Mouse (Mus musculus): ENCODE measurements around the gene Celsr1. TPM values are rescaled to one million over a fixed set of nuclear protein-coding genes. Genes with fewer than 3 reads are reported as not detected.

Gene Celsr1
- total and polyA plus RNA-seq, 3 experiments = 4.5 to 5.2 (median 5.0) TPM

- under 1% methylated on average over 42 of the region's 42 CpGs for WGBS
- peak; percentile 86 for TF ChIP-seq POLR2A (IDR thresholded peaks at IDR 0.05; ENCODE audit: insufficient read depth, low read depth, low read length)
- 0 out of 2 replicates have a peak, but pooled peaks have one; percentile 5 for TF ChIP-seq CTCF (IDR thresholded peaks at IDR 0.05)
- 0 out of 2 replicates have a peak, but pooled peaks have one; percentile 6 for TF ChIP-seq EP300 (IDR thresholded peaks at IDR 0.05; ENCODE audit: insufficient read depth, low read depth, low read length)
- peak within 1 kb of the TSS; percentile 74 for H3K4me3 ChIP-seq
- no peaks in the 10 kb centered on the region for H3K36me3 ChIP-seq (ENCODE audit: control insufficient read depth, insufficient read depth, low read length)
- H3K4me1 ChIP-seq (ENCODE audit: control insufficient read depth, insufficient read depth, low read length) = peaks cover 2% of the 10 kb centered on the region; the same call in 1 of the 2 replicates
- intact Hi-C loops (cut with DNase I) = loop anchor here (1.0 to 2.0 kb wide), 3 partner anchors 19 to 48 kb away; partner anchors contain the start of genes Cdpf1, Trmu and Ttc38
- H3K27me3 ChIP-seq (ENCODE audit: control insufficient read depth, insufficient read depth, low read length) = no peaks in the 10 kb centered on the region
- peak; percentile 93 to 95 for DNase-seq
- H3K79me2 ChIP-seq (replicated peaks; ENCODE audit: control insufficient read depth, insufficient read depth, low read length) = no peaks in the 10 kb centered on the region
- H3K9ac ChIP-seq (ENCODE audit: low read depth, low read length) = peak within 1 kb of the TSS; percentile 74
- peak within 1 kb of the TSS; percentile 83 for H3K27ac ChIP-seq
Measured at GRCm38 (mm10) chr15:85859490-85860031, 174.0 kb downstream of the Celsr1 start, which contains the start of gene Gtse1. Gtse1 (plus strand) TSS chr15:85859745.

DNA sequence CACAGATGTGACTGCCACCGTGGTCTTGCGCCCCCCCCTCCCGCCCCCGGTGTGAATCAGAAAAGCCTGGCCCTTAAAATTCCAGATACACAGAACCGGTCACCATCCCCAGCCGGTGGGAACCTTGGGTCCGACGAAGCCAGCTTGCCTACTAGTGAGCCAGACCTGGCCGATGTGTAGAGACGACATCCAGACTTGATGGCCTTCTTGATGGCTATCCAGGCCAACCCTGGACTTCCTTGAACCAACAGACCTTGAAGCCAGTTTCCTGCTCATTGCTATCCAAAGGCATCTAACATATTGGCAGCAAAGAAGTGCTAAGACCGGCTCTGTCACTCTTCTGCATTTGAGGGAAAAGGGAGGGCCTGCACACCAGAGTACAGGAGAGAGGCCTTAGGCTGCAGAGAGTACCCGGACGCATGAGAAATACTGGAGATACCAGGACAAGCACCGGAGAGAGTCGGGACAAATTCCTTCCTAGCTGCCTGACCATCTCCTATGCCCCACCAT is 174.5 kb downstream of the Celsr1 start:
- Histone ChIP-seq H3K9ac (ENCODE audit: low read depth, low read length) (peak overlapping the region; percentile 74), H3K79me2 (replicated peaks; ENCODE audit: control insufficient read depth, insufficient read depth, low read length) (no peaks in the 10 kb centered on the region), H3K36me3 (ENCODE audit: control insufficient read depth, insufficient read depth, low read length) (no peaks in the 10 kb centered on the region), H3K27ac (peak overlapping the region; percentile 83), H3K4me3 (peak overlapping the region; percentile 74), H3K27me3 (ENCODE audit: control insufficient read depth, insufficient read depth, low read length) (no peaks in the 10 kb centered on the region), H3K4me1 (ENCODE audit: control insufficient read depth, insufficient read depth, low read length) (peaks cover 2% of the 10 kb centered on the region; the same call in 1 of the 2 replicates)
- DNase-seq = no peak
- intact Hi-C loops (cut with DNase I) = loop anchor here (1.0 to 2.0 kb wide), 2 partner anchors 26 to 48 kb away; partner anchors contain the start of genes Cdpf1 and Ttc38
- 6% methylated on average over 15 of the region's 15 CpGs for WGBS
- TF ChIP-seq EP300 (IDR thresholded peaks at IDR 0.05; ENCODE audit: insufficient read depth, low read depth, low read length) (no peak), CTCF (IDR thresholded peaks at IDR 0.05) (no peak), POLR2A (IDR thresholded peaks at IDR 0.05; ENCODE audit: insufficient read depth, low read depth, low read length) (no peak)

GRCm38 (mm10) chr15:85851656-85852392 is 181.8 kb downstream of the Celsr1 start:
- Histone ChIP-seq H3K27ac (no peak overlapping the region), H3K36me3 (ENCODE audit: control insufficient read depth, insufficient read depth, low read length) (no peaks in the 10 kb centered on the region), H3K79me2 (replicated peaks; ENCODE audit: control insufficient read depth, insufficient read depth, low read length) (no peaks in the 10 kb centered on the region), H3K9ac (ENCODE audit: low read depth, low read length) (no peak overlapping the region), H3K4me1 (ENCODE audit: control insufficient read depth, insufficient read depth, low read length) (no peaks in the 10 kb centered on the region), H3K4me3 (no peak overlapping the region), H3K27me3 (ENCODE audit: control insufficient read depth, insufficient read depth, low read length) (no peaks in the 10 kb centered on the region)
- intact Hi-C loops (cut with DNase I) = no loop called here
- peak; percentile 56 for TF ChIP-seq CTCF (IDR thresholded peaks at IDR 0.05)
- TF ChIP-seq POLR2A (IDR thresholded peaks at IDR 0.05; ENCODE audit: insufficient read depth, low read depth, low read length) = no peak
- 77% methylated on average over 12 of the region's 12 CpGs for WGBS
- no peak for DNase-seq

Other genes starting within 250 kb of the Celsr1 start
- gene Cdpf1, start 222.1 kb downstream of the Celsr1 start, total RNA-seq (2021) = 10 to 100 TPM; 31.6 to 37.3 TPM
- 36.4 and 42.6 TPM in 2 replicates for gene Cdpf1, start 222.1 kb downstream of the Celsr1 start, polyA plus RNA-seq (2012; rRNA removed)
- 1 to 10 TPM; 3.9 to 4.2 TPM for gene Pkdrej, start 212.0 kb downstream of the Celsr1 start, total RNA-seq (2021)
- gene Pkdrej, start 212.0 kb downstream of the Celsr1 start, polyA plus RNA-seq (2012; rRNA removed) = 1.8 and 3.0 TPM in 2 replicates
- gene Ttc38, start 201.5 kb downstream of the Celsr1 start, total RNA-seq (2021) = 10 to 100 TPM; 15.3 to 21.1 TPM
- 6.8 and 10.6 TPM in 2 replicates for gene Ttc38, start 201.5 kb downstream of the Celsr1 start, polyA plus RNA-seq (2012; rRNA removed)
- gene Gtse1, start 174.0 kb downstream of the Celsr1 start, total RNA-seq (2021) = under 1 TPM; 0.21 to 0.41 TPM
- 0.53 and 0.61 TPM in 2 replicates for gene Gtse1, start 174.0 kb downstream of the Celsr1 start, polyA plus RNA-seq (2012; rRNA removed)
- 10 to 100 TPM; 15.7 to 15.9 TPM for gene Trmu, start 154.5 kb downstream of the Celsr1 start, total RNA-seq (2021)
- 23.5 and 27.8 TPM in 2 replicates for gene Trmu, start 154.5 kb downstream of the Celsr1 start, polyA plus RNA-seq (2012; rRNA removed)
- gene Gramd4, start 23.9 kb upstream of the Celsr1 start, total RNA-seq (2021) = 10 to 100 TPM; 27.6 to 31.5 TPM
- 25.3 and 39.8 TPM in 2 replicates for gene Gramd4, start 23.9 kb upstream of the Celsr1 start, polyA plus RNA-seq (2012; rRNA removed)
- gene Cerk, start 152.4 kb upstream of the Celsr1 start, total RNA-seq (2021) = 10 to 100 TPM; 30.4 to 33.5 TPM
- gene Cerk, start 152.4 kb upstream of the Celsr1 start, polyA plus RNA-seq (2012; rRNA removed) = 26.0 and 38.0 TPM in 2 replicates
- gene Tbc1d22a, start 180.7 kb upstream of the Celsr1 start, total RNA-seq (2021) = 10 to 100 TPM; 21.8 to 25.6 TPM
- 23.2 and 30.1 TPM in 2 replicates for gene Tbc1d22a, start 180.7 kb upstream of the Celsr1 start, polyA plus RNA-seq (2012; rRNA removed)

All from heart, adult 2 months (tissue).